Mouse (Mus musculus): ENCODE measurements at regions not wholly inside any gene's neighbourhood (a gene's known extent, or its start where the extent isn't known, plus 50 kb on each side); places are given as distances from the start of the nearest gene placed in this dataset.

GRCm38 (mm10) chr19:52565401-52565800 is 301.3 kb downstream of the Ins1 start:
- Histone ChIP-seq H3K79me2 (ENCODE audit: control insufficient read depth, insufficient read depth) (no peaks in the 10 kb centered on the region), H3K36me3 (ENCODE audit: control insufficient read depth, insufficient read depth) (no peaks in the 10 kb centered on the region), H3ac (ENCODE audit: control insufficient read depth, insufficient read length, low read depth) (no peak overlapping the region), H3K79me3 (ENCODE audit: low read depth) (no peaks in the 10 kb centered on the region), H3K27me3 (ENCODE audit: control insufficient read depth, insufficient read depth, insufficient read length) (no peaks in the 10 kb centered on the region), H3K4me3 (ENCODE audit: insufficient read depth, poor library complexity, severe bottlenecking) (no peak overlapping the region)
- no peak for TF ChIP-seq MYOD1 (IDR thresholded peaks at IDR 0.05; ENCODE audit: control insufficient read depth, insufficient read length, low read depth)
- TF ChIP-seq CTCF (IDR thresholded peaks at IDR 0.05; ENCODE audit: control insufficient read depth, insufficient read depth, insufficient read length), result no peak
- no peak for TF ChIP-seq USF1 (IDR thresholded peaks at IDR 0.05; ENCODE audit: low read depth)
- no peak for TF ChIP-seq MAX (IDR thresholded peaks at IDR 0.05)
- no peak for TF ChIP-seq CEBPB (IDR thresholded peaks at IDR 0.05; ENCODE audit: low read depth)
- no peak for TF ChIP-seq FOSL1 (IDR thresholded peaks at IDR 0.05; ENCODE audit: insufficient read depth, low read length, poor library complexity, severe bottlenecking)
- TF ChIP-seq MYOG (IDR thresholded peaks at IDR 0.05; ENCODE audit: control insufficient read depth, extremely low read depth, insufficient read length), result no peak

- Histone ChIP-seq H3K79me2 (ENCODE audit: control insufficient read depth, insufficient read depth) (no peaks in the 10 kb centered on the region), H3ac (ENCODE audit: control insufficient read depth, insufficient read length, low read depth) (no peak overlapping the region), H3K36me3 (ENCODE audit: control insufficient read depth, insufficient read depth) (no peaks in the 10 kb centered on the region), H3K27me3 (ENCODE audit: control insufficient read depth, insufficient read depth, insufficient read length) (no peaks in the 10 kb centered on the region), H3K4me3 (ENCODE audit: insufficient read depth, poor library complexity, severe bottlenecking) (no peak overlapping the region), H3K79me3 (ENCODE audit: low read depth) (no peaks in the 10 kb centered on the region)
- TF ChIP-seq CEBPB (IDR thresholded peaks at IDR 0.05; ENCODE audit: low read depth), result no peak
- no peak for TF ChIP-seq CTCF (IDR thresholded peaks at IDR 0.05; ENCODE audit: control insufficient read depth, insufficient read depth, insufficient read length)
- TF ChIP-seq MYOG (IDR thresholded peaks at IDR 0.05; ENCODE audit: control insufficient read depth, extremely low read depth, insufficient read length), result no peak
- TF ChIP-seq MAX (IDR thresholded peaks at IDR 0.05), result no peak
- no peak for TF ChIP-seq USF1 (IDR thresholded peaks at IDR 0.05; ENCODE audit: low read depth)
- TF ChIP-seq FOSL1 (IDR thresholded peaks at IDR 0.05; ENCODE audit: insufficient read depth, low read length, poor library complexity, severe bottlenecking), result no peak
- no peak for TF ChIP-seq MYOD1 (IDR thresholded peaks at IDR 0.05; ENCODE audit: control insufficient read depth, insufficient read length, low read depth)
These were observed 270.7 kb downstream of the Ins1 start for GRCm38 (mm10) chr19:52534758-52535157.

- no peaks in the 10 kb centered on the region for H3K27me3 ChIP-seq (ENCODE audit: control insufficient read depth, insufficient read depth, insufficient read length)
- no peak overlapping the region for H3K4me3 ChIP-seq (ENCODE audit: insufficient read depth, poor library complexity, severe bottlenecking)
- H3K36me3 ChIP-seq (ENCODE audit: control insufficient read depth, insufficient read depth), result no peaks in the 10 kb centered on the region
- H3K79me3 ChIP-seq (ENCODE audit: low read depth), result no peaks in the 10 kb centered on the region
- no peaks in the 10 kb centered on the region for H3K79me2 ChIP-seq (ENCODE audit: control insufficient read depth, insufficient read depth)
- H3ac ChIP-seq (ENCODE audit: control insufficient read depth, insufficient read length, low read depth), result no peak overlapping the region
- TF ChIP-seq CTCF (IDR thresholded peaks at IDR 0.05; ENCODE audit: control insufficient read depth, insufficient read depth, insufficient read length) (no peak), MAX (IDR thresholded peaks at IDR 0.05) (no peak), MYOG (IDR thresholded peaks at IDR 0.05; ENCODE audit: control insufficient read depth, extremely low read depth, insufficient read length) (no peak)
These were observed 261.4 kb downstream of the Ins1 start for GRCm38 (mm10) chr19:52525509-52525908.

GRCm38 (mm10) chr19:52503331-52503730 is 239.2 kb downstream of the Ins1 start:
- no peak overlapping the region for H3K4me3 ChIP-seq (ENCODE audit: insufficient read depth, poor library complexity, severe bottlenecking)
- H3ac ChIP-seq (ENCODE audit: control insufficient read depth, insufficient read length, low read depth), result no peak overlapping the region
- no peaks in the 10 kb centered on the region for H3K79me3 ChIP-seq (ENCODE audit: low read depth)
- no peaks in the 10 kb centered on the region for H3K36me3 ChIP-seq (ENCODE audit: control insufficient read depth, insufficient read depth)
- no peak for TF ChIP-seq FOSL1 (IDR thresholded peaks at IDR 0.05; ENCODE audit: insufficient read depth, low read length, poor library complexity, severe bottlenecking)
- no peaks in the 10 kb centered on the region for H3K79me2 ChIP-seq (ENCODE audit: control insufficient read depth, insufficient read depth)
- H3K27me3 ChIP-seq (ENCODE audit: control insufficient read depth, insufficient read depth, insufficient read length), result no peaks in the 10 kb centered on the region

Data from C2C12 (cell line).